Mouse (Mus musculus) olfactory bulb, adult 2 months (tissue): ENCODE measurements around the gene Shisa2.

ENCODE experiments used
- CTCF ChIP-seq: fragments of 200-500 bp; IDR thresholded peaks from 2 replicates; pipeline ENCODE4 v1.5.1; 2012; ENCODE audit warnings: low read depth, mild to moderate bottlenecking, low read length, moderate library complexity; ENCODE audit not compliant: insufficient read depth
- POLR2A ChIP-seq: fragments of 200-500 bp; IDR thresholded peaks from 2 replicates; pipeline ENCODE4 v1.6.1; 2012; ENCODE audit warnings: mild to moderate bottlenecking, low read depth, low read length, moderate library complexity; ENCODE audit not compliant: insufficient read depth

GRCm38 (mm10) chr14:59643582-59643981, 18.5 kb downstream of the Shisa2 start:
- TF ChIP-seq CTCF, result no peak
- TF ChIP-seq POLR2A, result no peak
